Mouse (Mus musculus) hematopoietic multipotent progenitor cell, adult 10-12 weeks (in vitro differentiated cells): ENCODE data around the gene Gsx1. TPM values are rescaled to one million over a fixed set of nuclear protein-coding genes. Genes with fewer than 3 reads are reported as not detected.

Source experiments
- polyA plus RNA-seq: library from polyadenylated mRNA; stranded (reverse); fragments of >175 nt; gene quantifications from 2 replicates; pipeline ENCODE4 v1.2.3, GENCODE M21; 2012; ENCODE audit warnings: low replicate concordance

The Gsx1 gene
- not detected in 2 replicates for polyA plus RNA-seq

GRCm38 (mm10) chr5:147188571-147188975 lies at the start of gene Gsx1:
Gene Gsx1 (plus strand): TSS chr5:147188696.

Other genes starting within 250 kb of the Gsx1 start
- 41.3 and 76.0 TPM in 2 replicates for gene Gtf3a, start 240.0 kb upstream of the Gsx1 start, polyA plus RNA-seq
- 5.4 and 12.6 TPM in 2 replicates for gene Mtif3, start 224.9 kb upstream of the Gsx1 start, polyA plus RNA-seq
- gene Lnx2, start 112.1 kb upstream of the Gsx1 start, polyA plus RNA-seq: 31.1 and 31.6 TPM in 2 replicates
- gene Polr1d, start 111.6 kb upstream of the Gsx1 start, polyA plus RNA-seq: 45.4 and 47.9 TPM in 2 replicates
- not detected in 2 replicates for gene Pdx1, start 81.3 kb downstream of the Gsx1 start, polyA plus RNA-seq
- not detected in 2 replicates for gene Cdx2, start 118.6 kb downstream of the Gsx1 start, polyA plus RNA-seq
- gene Urad, start 133.7 kb downstream of the Gsx1 start, polyA plus RNA-seq: not detected in 2 replicates
- gene Flt3, start 211.8 kb downstream of the Gsx1 start, polyA plus RNA-seq: 9.4 and 12.2 TPM in 2 replicates
- 35.7 and 62.2 TPM in 2 replicates for gene Pan3, start 241.5 kb downstream of the Gsx1 start, polyA plus RNA-seq